Mouse (Mus musculus): ENCODE data around the gene Cdc42ep3.

The Cdc42ep3 gene

GRCm38 (mm10) chr17:79290697-79291096, 64.2 kb downstream of the Cdc42ep3 start:
- no peak for DNase-seq (ENCODE audit: low read depth, low spot score)

GRCm38 (mm10) chr17:79287302-79287701, 67.6 kb downstream of the Cdc42ep3 start:
- no peak for DNase-seq (ENCODE audit: low read depth, low spot score)

DNA sequence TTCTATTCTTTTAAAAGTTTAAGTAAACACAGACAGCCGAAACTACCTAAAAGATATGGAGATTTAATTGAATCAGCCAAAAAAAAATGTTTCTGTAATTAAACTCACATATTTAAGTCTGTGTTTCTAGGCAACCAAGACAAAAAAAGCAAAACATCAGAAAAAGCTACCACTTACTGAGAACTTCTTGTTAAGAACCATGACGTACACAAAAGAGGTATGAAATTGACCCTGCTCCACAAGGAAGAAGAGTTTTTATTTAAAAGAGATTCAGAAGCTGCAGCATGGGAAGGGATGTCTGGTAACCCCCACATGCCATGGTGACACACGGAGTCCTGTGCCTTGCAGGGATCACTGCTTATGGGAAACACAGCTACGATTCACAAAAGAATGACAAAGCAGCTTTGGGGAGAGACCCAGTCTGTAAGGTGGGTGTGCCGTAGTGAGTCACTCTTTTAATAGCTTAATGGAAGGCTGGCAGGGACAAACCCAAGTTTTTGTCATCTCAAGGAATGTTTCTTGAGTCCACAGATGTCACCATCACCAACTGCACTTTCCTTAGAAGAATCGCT, 69.8 kb downstream of the Cdc42ep3 start:
- DNase-seq (ENCODE audit: low read depth, low spot score) = no peak

Data from forelimb bud, embryonic 11.5 days (tissue).